Mouse (Mus musculus) ES-Bruce4 (cell line): ENCODE data around the gene Pgbd5. TPM values are rescaled to one million over a fixed set of nuclear protein-coding genes. Genes with fewer than 3 reads are reported as not detected.
"Not testable (repeated sequence)": the region's sequence is repeated elsewhere in the genome, so short reads cannot be mapped to it uniquely, and the experiment has no call there.

Source experiments
- H3K27ac ChIP-seq: 2 replicates; pipeline ENCODE4 v1.5.1; 2012; ENCODE audit warnings: low read length, inconsistent platforms; ENCODE audit not compliant: insufficient read depth
- H3K27me3 ChIP-seq: 2 replicates; pipeline ENCODE4 v1.6.1; 2012; ENCODE audit warnings: mild to moderate bottlenecking, low read length, inconsistent platforms; ENCODE audit not compliant: control insufficient read depth, poor library complexity, insufficient read depth, severe bottlenecking
- H3K36me3 ChIP-seq: 2 replicates; pipeline ENCODE4 v1.6.1; 2012; ENCODE audit warnings: inconsistent platforms, mild to moderate bottlenecking, low read length, moderate library complexity; ENCODE audit not compliant: control insufficient read depth, poor library complexity, insufficient read depth, severe bottlenecking
- H3K4me1 ChIP-seq: one replicate; pipeline ENCODE4 v1.8.1; 2011; ENCODE audit warnings: low read length; ENCODE audit not compliant: control insufficient read depth, insufficient read depth
- H3K4me3 ChIP-seq: 2 replicates; pipeline ENCODE4 v1.5.1; 2011; ENCODE audit warnings: low read depth, mild to moderate bottlenecking, low read length
- H3K9ac ChIP-seq: 2 replicates; pipeline ENCODE4 v1.6.1; 2012; ENCODE audit warnings: low read depth, mild to moderate bottlenecking, inconsistent platforms; ENCODE audit not compliant: poor library complexity, severe bottlenecking
- H3K9me3 ChIP-seq: replicated peaks from 2 replicates; pipeline ENCODE4 v1.6.1; 2012; ENCODE audit warnings: mild to moderate bottlenecking, low read length, inconsistent platforms; ENCODE audit not compliant: control insufficient read depth, poor library complexity, insufficient read depth, severe bottlenecking
- CTCF ChIP-seq: IDR thresholded peaks from one replicate; pipeline ENCODE4 v1.8.1; 2011; ENCODE audit warnings: low read depth, low read length
- EP300 ChIP-seq: IDR thresholded peaks from 2 replicates; pipeline ENCODE4 v1.6.1; 2011; ENCODE audit warnings: low read depth, low read length; ENCODE audit not compliant: insufficient read depth
- POLR2A ChIP-seq: IDR thresholded peaks from one replicate; pipeline ENCODE4 v1.8.1; 2011; ENCODE audit warnings: low read length; ENCODE audit not compliant: insufficient read depth
- polyA plus RNA-seq: library from polyadenylated mRNA; stranded (reverse); fragments of >200 nt; gene quantifications from 2 replicates; pipeline ENCODE4 v1.2.4, GENCODE M21; 2011; ENCODE audit warnings: low read depth; ENCODE audit not compliant: missing spikeins, insufficient read depth, insufficient read length

Pgbd5 gene
- polyA plus RNA-seq, 1 experiment = 4.0 TPM

- Histone ChIP-seq H3K4me1 (no peaks in the 10 kb centered on the region), H3K27me3 (no peaks in the 10 kb centered on the region), H3K36me3 (no peaks in the 10 kb centered on the region), H3K4me3 (no peak overlapping the region), H3K27ac (no peak overlapping the region), H3K9ac (no peak overlapping the region), H3K9me3 (no peaks in the 10 kb centered on the region)
- TF ChIP-seq POLR2A (no peak), EP300 (no peak), CTCF (no peak)
These were observed 4.3 kb downstream of the Pgbd5 start for GRCm38 (mm10) chr8:124435170-124435569.

GRCm38 (mm10) chr8:124434126-124434790 lies 5.2 kb downstream of the Pgbd5 start:
- Histone ChIP-seq H3K4me3 (peak overlapping the region; percentile 89), H3K9ac (peak overlapping the region; percentile 93), H3K4me1 (no peaks in the 10 kb centered on the region), H3K27ac (no peak overlapping the region), H3K27me3 (no peaks in the 10 kb centered on the region), H3K9me3 (no peaks in the 10 kb centered on the region), H3K36me3 (no peaks in the 10 kb centered on the region)
- 0 out of 2 replicates have a peak, but pooled peaks have one; percentile 26 for TF ChIP-seq EP300
- no peak for TF ChIP-seq POLR2A

DNA sequence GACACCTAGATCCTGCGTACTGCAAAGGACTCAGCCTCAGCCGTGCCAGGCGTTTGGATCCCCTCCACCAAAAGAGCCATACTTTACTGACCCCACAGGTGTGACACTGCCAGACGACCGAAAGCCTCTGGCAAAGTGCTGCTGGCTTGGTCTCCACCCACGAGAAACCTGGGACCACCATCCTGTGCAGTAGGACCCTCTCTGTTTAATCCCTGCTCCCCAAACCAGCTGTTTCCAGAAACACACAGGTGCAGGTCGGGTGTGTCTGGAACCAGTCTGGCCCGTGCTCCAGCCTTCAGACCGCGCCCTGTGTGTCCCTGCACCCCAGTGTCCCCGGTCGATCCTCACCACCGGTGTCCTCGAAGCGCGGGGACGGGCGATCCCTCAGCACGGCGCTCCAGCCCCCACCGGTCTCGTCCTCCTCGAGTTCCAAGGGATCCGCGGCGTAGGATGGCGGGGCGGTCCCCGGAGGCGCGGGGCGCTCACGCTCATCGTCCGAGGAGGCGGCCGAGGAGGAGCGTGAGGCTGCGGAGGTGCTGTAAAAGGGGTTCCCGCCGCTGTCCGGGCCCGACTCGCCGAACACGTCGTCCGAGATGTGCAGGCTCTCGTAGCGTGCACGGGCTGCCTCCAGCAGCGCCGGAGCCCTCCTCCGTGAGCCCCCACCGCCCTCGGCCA lies 5.9 kb downstream of the Pgbd5 start:
- H3K27ac ChIP-seq = no peak overlapping the region

GRCm38 (mm10) chr8:124430881-124431280 lies 8.6 kb downstream of the Pgbd5 start:
- Histone ChIP-seq H3K27ac (no peak overlapping the region), H3K9me3 (no peaks in the 10 kb centered on the region), H3K36me3 (no peaks in the 10 kb centered on the region), H3K27me3 (no peaks in the 10 kb centered on the region), H3K4me3 (no peak overlapping the region), H3K4me1 (no peaks in the 10 kb centered on the region), H3K9ac (no peak overlapping the region)
- TF ChIP-seq POLR2A (no peak), CTCF (no peak), EP300 (no peak)

More for the DNA sequence above, 5.9 kb downstream of the Pgbd5 start:
- Histone ChIP-seq H3K4me1 (no peaks in the 10 kb centered on the region), H3K4me3 (peak overlapping the region; percentile 89), H3K9me3 (no peaks in the 10 kb centered on the region), H3K27me3 (no peaks in the 10 kb centered on the region), H3K36me3 (no peaks in the 10 kb centered on the region), H3K9ac (peak overlapping the region; percentile 93)
- TF ChIP-seq CTCF (no peak), EP300 (no peak), POLR2A (no peak)

DNA sequence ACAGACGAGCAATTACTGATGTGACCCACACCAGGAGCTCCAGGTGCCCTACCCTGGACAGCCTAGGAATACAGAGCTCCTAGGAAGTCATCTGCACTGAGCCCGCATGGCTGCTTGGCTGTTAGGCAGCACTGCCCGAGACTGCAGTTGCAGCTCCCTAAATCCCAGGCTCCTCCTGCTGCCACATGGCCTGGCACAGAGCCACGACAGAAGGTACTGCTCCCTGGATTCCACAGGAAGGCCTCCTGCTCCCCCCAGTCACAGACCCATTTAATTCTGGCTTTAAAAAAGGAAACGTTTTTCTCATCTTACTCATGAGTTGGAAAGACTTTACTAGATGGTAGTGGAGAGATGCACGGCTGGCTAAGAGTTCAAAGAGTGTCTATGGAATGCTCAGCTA lies 10.0 kb downstream of the Pgbd5 start:
- H3K9me3 ChIP-seq = no peaks in the 10 kb centered on the region
- H3K27me3 ChIP-seq = no peaks in the 10 kb centered on the region
- H3K4me1 ChIP-seq = no peaks in the 10 kb centered on the region
- H3K27ac ChIP-seq = no peak overlapping the region
- no peak for TF ChIP-seq CTCF
- TF ChIP-seq POLR2A = no peak
- no peak for TF ChIP-seq EP300
- H3K4me3 ChIP-seq = no peak overlapping the region
- H3K36me3 ChIP-seq = no peaks in the 10 kb centered on the region
- no peak overlapping the region for H3K9ac ChIP-seq

DNA sequence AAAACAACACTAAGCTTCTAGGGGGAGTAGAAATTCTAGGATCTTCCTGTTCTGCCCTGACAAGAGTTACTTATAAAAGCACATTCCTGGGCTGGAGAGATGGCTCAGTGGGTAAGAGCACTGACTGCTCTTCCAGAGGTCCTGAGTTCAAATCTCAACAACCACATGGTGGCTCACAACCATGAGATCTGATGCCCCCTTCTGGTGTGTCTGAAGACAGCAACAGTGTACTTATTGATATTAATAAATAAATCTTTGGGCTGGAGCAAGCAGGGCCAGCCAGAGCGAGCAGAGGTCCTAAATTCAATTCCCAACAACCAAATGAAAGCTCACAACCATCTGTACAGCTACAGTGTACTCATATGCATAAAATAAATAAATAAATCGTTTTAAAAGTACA lies 10.7 kb downstream of the Pgbd5 start:
- H3K4me3 ChIP-seq, H3K4me1 ChIP-seq, H3K9ac ChIP-seq, H3K36me3 ChIP-seq, H3K27me3 ChIP-seq, H3K27ac ChIP-seq, H3K9me3 ChIP-seq: not testable (repeated sequence)
